ENCODE assay signal across 10 mouse cellular contexts in the genomic region with DNA sequence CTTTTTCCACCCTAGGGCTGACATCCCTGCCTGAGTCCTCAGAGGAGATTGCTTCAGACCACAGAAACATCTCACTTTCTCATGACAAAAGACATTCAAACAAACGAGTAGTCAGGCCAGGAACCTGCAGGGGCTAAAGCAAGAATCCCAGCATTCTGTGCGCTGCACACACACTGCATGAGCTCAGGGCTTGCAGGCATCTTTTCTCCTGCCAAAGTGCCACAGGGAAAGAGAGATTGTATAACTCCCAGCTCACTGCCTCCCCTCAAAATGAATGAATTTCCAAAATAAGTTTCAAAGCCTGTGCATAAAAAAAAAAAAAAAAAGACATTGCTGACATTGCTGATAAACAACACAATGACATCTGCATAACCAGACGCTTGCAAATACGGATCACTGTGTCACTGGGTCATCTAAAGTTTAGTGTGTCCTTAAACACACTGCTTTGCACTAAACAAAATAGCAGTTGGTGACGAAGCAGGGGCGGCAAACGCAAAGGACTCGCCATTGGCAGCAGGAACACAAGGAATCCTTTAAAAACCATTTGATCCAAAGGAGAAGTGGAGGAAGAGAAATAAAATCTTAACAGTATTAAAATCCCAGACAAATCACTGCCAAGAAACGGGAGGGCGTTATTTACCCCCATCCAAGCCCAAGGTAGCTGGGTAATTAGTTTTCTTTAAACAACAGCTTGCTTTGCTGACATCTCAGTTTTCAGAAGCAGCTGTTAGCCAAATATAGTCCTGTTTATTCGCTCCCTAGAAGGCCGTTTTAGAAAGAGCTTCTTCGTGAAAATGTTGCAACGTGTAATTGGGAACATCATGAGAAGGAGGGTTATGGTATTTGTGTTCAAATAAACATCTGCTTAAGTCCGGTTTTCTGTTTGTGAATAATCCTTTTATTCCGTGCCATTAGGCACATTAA. TPM values are rescaled to one million over a fixed set of nuclear protein-coding genes. Genes with fewer than 3 reads are reported as not detected.
A peak's percentile ranks its signal among the peaks of the same experiment; 100 is the strongest.
DNase-seq lines count a peak whose midpoint lies in the region; ATAC-seq and TF ChIP-seq lines count a peak whose summit lies in the region.
"Had no signal": no experiment of that assay in that cellular context is flagged by ENCODE, and none has a peak within 500 bp of the region (broad histone marks: within the 10 kb centered on the region; RNA-seq: fewer than 3 reads in every experiment).

No protein-coding gene starts in this region.

- peaks cover 33% of the 10 kb centered on the region for H3K36me3 ChIP-seq in forebrain, embryonic 14.5 days (ENCODE audit: control insufficient read depth, insufficient read depth, low read length)
- peaks cover 43% of the 10 kb centered on the region for H3K36me3 ChIP-seq in forebrain, embryonic 12.5 days (replicated peaks)
- no peaks in the 10 kb centered on the region for H3K36me3 ChIP-seq in liver, adult 2 months (ENCODE audit: control insufficient read depth, insufficient read depth, low read length)
- peaks cover 70% of the 10 kb centered on the region for H3K36me3 ChIP-seq in liver, embryonic 12.5 days
- H3K36me3 ChIP-seq in embryonic facial prominence, embryonic 13.5 days = peaks cover 54% of the 10 kb centered on the region

- no peak for TF ChIP-seq CTCF in liver, adult 2 months (IDR thresholded peaks at IDR 0.05; ENCODE audit: low read depth, low read length)

- no peak overlapping the region for H3K27ac ChIP-seq in forebrain, embryonic 14.5 days (ENCODE audit: low read depth, low read length)
- no peak overlapping the region for H3K27ac ChIP-seq in forebrain, embryonic 12.5 days
- no peak overlapping the region for H3K27ac ChIP-seq in liver, adult 2 months (replicated peaks; ENCODE audit: insufficient read depth, low read depth, low read length)
- no peak overlapping the region for H3K27ac ChIP-seq in liver, embryonic 12.5 days
- H3K27ac ChIP-seq in embryonic facial prominence, embryonic 13.5 days = 0 out of 2 replicates have a peak overlapping the region, but pooled peaks have one; percentile 28
- H3K27ac ChIP-seq: macrophage had no signal

- ATAC-seq in forebrain, embryonic 14.5 days = peak; percentile 49; the same call in 1 of the 2 replicates
- ATAC-seq in forebrain, embryonic 12.5 days (ENCODE audit: low FRiP score) = no peak
- no peak for ATAC-seq in liver, embryonic 12.5 days
- ATAC-seq in embryonic facial prominence, embryonic 13.5 days (ENCODE audit: insufficient number of reproducible peaks, insufficient read depth, low FRiP score, low TSS enrichment, low read depth) = no peak

- H3K4me1 ChIP-seq in forebrain, embryonic 14.5 days (ENCODE audit: control insufficient read depth, insufficient read depth, low read length) = no peaks in the 10 kb centered on the region
- 0 out of 2 replicates have a peak, but pooled peaks cover 3% of the 10 kb centered on the region for H3K4me1 ChIP-seq in forebrain, embryonic 12.5 days
- peaks cover 2% of the 10 kb centered on the region; the same call in 1 of the 2 replicates for H3K4me1 ChIP-seq in liver, adult 2 months (ENCODE audit: control insufficient read depth, insufficient read depth, low read length)
- H3K4me1 ChIP-seq in liver, embryonic 12.5 days = peaks cover 4% of the 10 kb centered on the region
- H3K4me1 ChIP-seq in embryonic facial prominence, embryonic 13.5 days = 0 out of 2 replicates have a peak, but pooled peaks cover 3% of the 10 kb centered on the region

- H3K79me2 ChIP-seq in liver, adult 2 months (ENCODE audit: control insufficient read depth, insufficient read depth, low read length) = no peaks in the 10 kb centered on the region

- peak; percentile 48 for DNase-seq in forebrain, embryonic 14.5 days (ENCODE audit: low spot score)
- DNase-seq in liver, adult 2 months (ENCODE audit: extremely low read depth, low read depth, low spot score) = peak; percentile 36
- peak; percentile 12 for DNase-seq in lung, postnatal 14 days
- no peak for DNase-seq in adrenal gland, postnatal 4 days (ENCODE audit: low spot score in 2 of 2)
- no peak for DNase-seq in heart, postnatal 36 days
- DNase-seq: heart, postnatal 10 days had no signal

- no peaks in the 10 kb centered on the region for H3K27me3 ChIP-seq in forebrain, embryonic 14.5 days (replicated peaks; ENCODE audit: control insufficient read depth, insufficient read depth, low read length)
- no peaks in the 10 kb centered on the region for H3K27me3 ChIP-seq in forebrain, embryonic 12.5 days
- no peaks in the 10 kb centered on the region for H3K27me3 ChIP-seq in liver, adult 2 months (ENCODE audit: control insufficient read depth, insufficient read depth, low read length)
- no peaks in the 10 kb centered on the region for H3K27me3 ChIP-seq in liver, embryonic 12.5 days (replicated peaks)
- H3K27me3 ChIP-seq in embryonic facial prominence, embryonic 13.5 days = no peaks in the 10 kb centered on the region

- intact Hi-C loops in heart, postnatal 36 days (cut with DNase I) = no loop called here

- H3K4me3 ChIP-seq in forebrain, embryonic 14.5 days (ENCODE audit: low read depth, low read length) = no peak overlapping the region
- H3K4me3 ChIP-seq in forebrain, embryonic 12.5 days (replicated peaks) = no peak overlapping the region
- H3K4me3 ChIP-seq in liver, adult 2 months (ENCODE audit: insufficient read depth, low read depth, low read length) = no peak overlapping the region
- no peak overlapping the region for H3K4me3 ChIP-seq in liver, embryonic 12.5 days
- no peak overlapping the region for H3K4me3 ChIP-seq in embryonic facial prominence, embryonic 13.5 days

- no peak overlapping the region for H3K9ac ChIP-seq in forebrain, embryonic 14.5 days (ENCODE audit: low read length)
- H3K9ac ChIP-seq in forebrain, embryonic 12.5 days = no peak overlapping the region
- no peak overlapping the region for H3K9ac ChIP-seq in liver, adult 2 months (ENCODE audit: low read depth, low read length)
- H3K9ac ChIP-seq in liver, embryonic 12.5 days = no peak overlapping the region
- H3K9ac ChIP-seq in embryonic facial prominence, embryonic 13.5 days = no peak overlapping the region

- TF ChIP-seq POLR2A in liver, adult 2 months (IDR thresholded peaks at IDR 0.05; ENCODE audit: extremely low read depth, insufficient read depth, low read length) = no peak

- no peak overlapping the region for H3K4me2 ChIP-seq in forebrain, embryonic 14.5 days (ENCODE audit: low read length)
- no peak overlapping the region for H3K4me2 ChIP-seq in forebrain, embryonic 12.5 days
- H3K4me2 ChIP-seq in liver, embryonic 12.5 days = no peak overlapping the region
- no peak overlapping the region for H3K4me2 ChIP-seq in embryonic facial prominence, embryonic 13.5 days

- WGBS in forebrain, embryonic 14.5 days = 39% methylated on average over 16 of the region's 16 CpGs
- 62% methylated on average over 16 of the region's 16 CpGs for whole genome bisulfite sequencing in forebrain, embryonic 12.5 days
- 77% methylated on average over 16 of the region's 16 CpGs for WGBS in liver, adult 2 months
- 84% methylated on average over 16 of the region's 16 CpGs for WGBS in liver, embryonic 12.5 days (ENCODE audit: insufficient replicate concordance)
- 62% methylated on average over 16 of the region's 16 CpGs for WGBS in embryonic facial prominence, embryonic 13.5 days

- H3K9me3 ChIP-seq in forebrain, embryonic 14.5 days (replicated peaks; ENCODE audit: control insufficient read depth, low read length) = no peaks in the 10 kb centered on the region
- H3K9me3 ChIP-seq in forebrain, embryonic 12.5 days = no peaks in the 10 kb centered on the region
- no peaks in the 10 kb centered on the region for H3K9me3 ChIP-seq in liver, embryonic 12.5 days (replicated peaks)
- H3K9me3 ChIP-seq in embryonic facial prominence, embryonic 13.5 days = no peaks in the 10 kb centered on the region

RNA-seq across cellular contexts. Expression of gene Cdk1, which starts 18.2 kb away (rescaled TPM):
- 209 and 304 TPM in 2 replicates for polyA plus RNA-seq in forebrain, embryonic 14.5 days (2014; fragmentation: Nextera tagmentation; extraction: Ambion mirVana)
- 380 and 382 TPM in 2 replicates for polyA plus RNA-seq in forebrain, embryonic 12.5 days (2016; fragmentation: Nextera tagmentation; extraction: Ambion mirVana)
- total RNA-seq in liver, adult 2 months (2014; rRNA removed) = 4.9 and 10.7 TPM in 2 replicates
- 1.8 and 2.6 TPM in 2 replicates for polyA plus RNA-seq in liver, adult 2 months (2012; rRNA removed)
- 319 and 336 TPM in 2 replicates for polyA plus RNA-seq in liver, embryonic 12.5 days (2016; fragmentation: Nextera tagmentation; extraction: Ambion mirVana)
- 399 and 458 TPM in 2 replicates for polyA plus RNA-seq in embryonic facial prominence, embryonic 13.5 days (2015; fragmentation: Nextera tagmentation; extraction: Ambion mirVana)
- 10 to 100 TPM; 79.6 to 84.1 TPM for total RNA-seq in adrenal gland, postnatal 4 days (2021)
- 1 to 10 TPM; 2.4 to 2.7 TPM for total RNA-seq in heart, postnatal 36 days (2021)

Comparison
In these comparisons a context has a peak if more than half of its experiments do, and no peak if none do; other contexts are left out.
1. RNA of gene Cdk1, which starts 18.2 kb away (polyA plus RNA-seq): 399 to 458 TPM in embryonic facial prominence, embryonic 13.5 days, 380 to 382 TPM in forebrain, embryonic 12.5 days, 319 to 336 TPM in liver, embryonic 12.5 days and 209 to 304 TPM in forebrain, embryonic 14.5 days; 1.8 to 2.6 TPM in liver, adult 2 months; every median in the first group is over 10 times any median in the second.
2. DNase-seq: peak in forebrain, embryonic 14.5 days (single experiment), liver, adult 2 months (single experiment) and lung, postnatal 14 days (single experiment); none in adrenal gland, postnatal 4 days (0 of 2) and heart, postnatal 36 days (0 of 2).